Mouse (Mus musculus) gastrocnemius, postnatal 25 days (tissue): ENCODE measurements at regions not wholly inside any gene's neighbourhood (a gene's known extent, or its start where the extent isn't known, plus 50 kb on each side); places are given as distances from the start of the nearest gene placed in this dataset.

Experiments
- DNase-seq: peaks from one replicate; pipeline ENCODE4 v3.0.0; 2022

DNA sequence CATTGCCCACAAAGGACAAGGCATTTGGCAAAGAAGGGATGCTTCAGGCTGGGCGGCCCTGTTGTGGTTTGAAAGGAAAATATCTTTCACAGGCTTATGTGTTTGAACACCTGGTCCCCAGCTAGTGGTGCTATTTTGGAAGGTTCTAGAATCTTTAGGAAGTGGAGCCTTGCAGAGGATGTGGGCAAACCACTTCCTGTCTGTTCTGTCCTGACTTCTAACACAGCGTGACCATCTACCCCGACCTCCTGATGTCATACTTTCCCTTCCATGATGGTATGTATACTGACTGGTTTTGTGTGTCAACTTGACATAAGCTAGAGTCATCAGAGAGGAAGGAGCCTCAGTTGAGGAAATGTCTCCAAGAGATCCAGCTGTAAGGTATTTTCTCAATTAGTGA, 97.2 kb upstream of the Cops8 start:
- no peak for DNase-seq

DNA sequence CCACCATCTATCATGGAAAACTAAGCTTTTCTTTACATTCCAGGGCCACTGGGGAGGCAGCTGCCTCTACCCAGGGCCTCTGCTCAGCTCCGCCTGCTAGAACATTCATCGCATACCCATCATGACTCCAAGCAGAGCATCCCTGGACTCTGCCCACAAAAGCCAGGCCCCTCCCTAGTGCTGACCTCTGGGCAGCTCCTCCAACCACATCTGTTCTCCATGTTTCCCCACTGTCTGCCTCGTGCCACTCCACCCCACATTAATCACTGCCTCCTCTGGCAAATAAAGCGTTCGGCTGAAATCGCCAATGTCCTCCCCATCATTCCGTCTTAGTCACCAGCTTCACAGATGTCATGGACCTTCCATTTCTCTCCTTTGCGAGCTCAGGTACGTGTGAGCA, 96.2 kb upstream of the Cops8 start:
- peak; percentile 68 for DNase-seq

DNA sequence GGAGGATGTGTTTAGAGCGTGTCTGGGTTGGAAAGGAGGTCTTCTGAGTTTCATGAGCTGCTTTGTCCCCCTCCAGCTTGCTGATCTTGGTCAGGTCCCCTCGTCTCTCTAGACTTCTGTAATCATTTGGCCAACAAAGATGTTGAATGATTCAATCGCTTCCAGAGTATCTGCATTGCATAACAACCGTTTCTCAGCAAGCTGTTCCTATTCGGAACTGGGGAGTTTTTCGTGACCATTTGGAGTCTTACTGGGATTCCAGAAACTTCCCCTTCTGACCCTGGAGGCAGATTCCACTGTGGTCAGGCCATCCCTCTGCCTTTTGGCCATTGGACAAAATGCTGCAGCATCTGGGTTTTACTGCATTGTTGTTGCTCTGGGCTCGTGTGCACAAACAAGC, 93.4 kb upstream of the Cops8 start:
- peak; percentile 59 for DNase-seq

DNA sequence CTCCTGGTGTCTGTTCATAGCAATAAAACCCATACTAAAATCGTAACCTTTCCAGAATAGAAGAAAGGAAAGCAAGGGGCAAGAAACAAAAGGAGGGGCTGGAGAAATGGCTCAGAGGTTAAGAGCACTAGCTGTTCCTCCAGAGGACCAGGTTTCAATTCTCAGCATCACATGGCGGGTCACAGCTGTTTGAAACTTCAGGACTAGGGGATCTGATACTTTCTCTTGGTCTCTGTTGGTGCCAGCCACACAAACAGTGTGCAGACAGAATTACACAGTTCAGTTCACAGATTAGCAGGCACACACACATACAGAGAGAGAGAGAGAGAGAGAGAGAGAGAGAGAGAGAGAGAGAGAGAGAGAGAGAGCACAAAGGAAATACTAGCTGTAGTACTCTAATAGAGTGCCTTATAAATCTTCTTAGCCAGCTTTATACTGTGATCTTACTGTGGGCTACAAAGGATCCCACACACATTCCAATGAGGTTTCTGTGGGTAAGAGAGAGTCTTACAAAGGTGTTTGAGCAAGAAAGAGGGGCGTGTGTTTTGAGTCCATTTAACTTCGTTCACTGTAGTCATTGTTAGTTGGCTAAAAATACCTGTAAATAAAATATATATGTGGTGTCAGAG, 89.2 kb upstream of the Cops8 start:
- DNase-seq: no peak

- DNase-seq: no peak
Observed at GRCm38 (mm10) chr1:90514176-90514575, 88.6 kb upstream of the Cops8 start.

- DNase-seq: no peak
Observed at GRCm38 (mm10) chr1:90518584-90519265, 84.1 kb upstream of the Cops8 start.

DNA sequence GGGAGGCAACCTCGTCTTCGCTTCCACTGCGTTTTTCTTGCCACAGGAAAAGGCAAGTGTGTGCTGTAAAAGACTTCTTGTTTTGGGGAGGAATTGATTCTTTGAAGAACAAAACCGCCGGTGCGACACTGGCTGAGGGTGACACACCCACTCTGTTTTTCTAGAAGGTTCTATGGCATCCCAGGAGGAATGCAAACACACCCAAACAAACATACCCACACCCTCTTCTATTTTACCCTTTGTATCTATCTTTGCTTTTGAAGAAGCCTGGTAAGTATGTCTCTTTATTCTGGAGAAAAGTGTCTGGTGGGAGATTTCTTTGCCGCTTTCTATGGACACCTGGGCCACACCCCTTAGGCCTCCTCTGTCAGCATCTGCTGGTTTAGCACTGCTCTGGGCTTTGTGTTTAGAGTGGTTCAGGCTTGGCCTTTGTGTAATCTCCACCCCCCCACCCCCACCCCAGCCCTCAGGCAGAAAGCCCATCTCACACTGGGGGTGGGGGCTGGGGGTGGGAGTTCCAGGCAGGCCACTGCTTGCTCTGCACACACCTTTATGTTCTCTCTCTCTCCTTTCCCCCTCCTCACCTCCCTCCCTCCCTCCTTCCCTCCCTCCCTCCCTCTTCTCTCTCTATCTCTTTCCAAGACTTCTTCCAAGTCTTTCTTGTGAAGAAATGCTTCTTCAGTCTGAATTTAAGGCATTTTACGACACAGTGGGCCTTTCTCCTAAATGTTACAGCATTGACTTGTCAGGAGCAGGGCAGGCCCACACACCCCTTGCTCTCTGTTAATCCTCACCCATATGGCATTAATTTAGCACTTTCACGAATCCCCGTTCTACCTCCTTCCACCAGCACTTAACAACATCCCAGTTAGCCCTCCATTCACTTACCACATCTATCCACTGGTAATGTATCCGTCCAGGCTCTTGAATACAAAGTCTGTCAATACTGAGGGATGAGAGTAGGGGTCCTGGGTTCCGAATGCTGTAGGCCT, 83.2 kb upstream of the Cops8 start:
- no peak for DNase-seq

DNA sequence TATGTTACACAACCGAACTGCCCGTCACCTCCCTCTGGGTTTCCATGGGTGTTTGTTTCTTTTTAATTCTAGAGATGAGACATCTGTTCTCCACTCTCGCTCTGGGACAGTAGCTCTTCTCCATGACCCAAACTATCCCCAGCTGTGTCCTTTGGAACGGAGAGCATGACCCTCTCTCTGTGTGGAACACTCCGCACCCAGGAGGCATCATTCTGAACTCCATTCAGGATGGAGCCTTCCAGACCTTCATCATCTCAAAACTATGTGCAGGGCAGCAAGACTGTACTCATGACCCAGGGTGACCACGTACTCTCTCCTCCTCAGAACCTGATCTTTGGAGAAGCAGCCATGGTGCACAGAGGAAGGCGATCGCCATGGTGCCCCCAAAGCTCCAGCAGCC, 80.5 kb upstream of the Cops8 start:
- peak; percentile 79 for DNase-seq

DNA sequence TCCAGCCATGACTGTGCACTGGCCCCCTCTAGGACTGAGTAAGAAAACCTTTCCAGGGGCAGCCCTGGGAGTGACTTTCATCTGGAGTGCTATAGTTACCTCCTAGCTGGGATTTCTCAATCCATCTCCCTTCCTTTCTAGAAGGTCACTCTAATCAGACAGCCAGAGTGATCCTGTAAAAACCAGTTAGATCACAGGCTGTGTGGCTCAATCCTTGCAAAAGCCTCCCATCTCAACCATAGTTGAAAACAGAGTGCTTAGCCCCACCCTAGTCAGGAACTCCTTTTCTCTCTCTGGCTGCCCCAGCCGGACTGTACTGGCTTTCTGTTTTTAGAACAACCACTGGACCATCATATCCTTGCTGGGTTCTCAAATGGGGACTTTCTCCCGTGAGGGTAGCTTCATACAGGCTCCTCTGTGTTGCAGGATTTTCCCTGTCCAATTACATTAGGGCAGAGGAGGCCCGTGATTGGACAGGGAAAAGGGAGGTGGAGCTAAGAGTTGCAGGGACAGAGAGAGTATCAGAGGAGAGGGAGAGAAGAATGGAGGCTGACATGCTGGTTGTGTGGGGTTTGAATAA, 78.0 kb upstream of the Cops8 start:
- no peak for DNase-seq

DNA sequence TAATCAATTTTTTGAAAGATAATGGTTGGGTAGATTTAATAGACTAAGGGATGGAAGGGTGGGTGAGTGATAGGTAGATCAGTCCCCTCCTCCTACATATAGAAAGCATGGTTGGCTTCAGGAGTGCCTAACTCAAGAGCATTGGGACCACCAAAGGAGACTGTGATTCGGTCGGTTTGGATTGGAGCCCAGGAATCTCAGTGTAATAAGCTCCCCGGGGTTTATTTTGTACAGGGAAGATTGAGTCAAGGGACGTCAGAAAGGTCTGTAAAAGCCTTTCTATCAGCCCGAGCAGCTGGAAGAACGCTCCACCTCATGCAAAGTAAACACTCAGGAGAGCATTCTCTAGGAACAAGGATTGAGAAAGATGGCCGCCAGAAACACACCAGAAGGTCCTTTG, 76.5 kb upstream of the Cops8 start:
- no peak for DNase-seq

- no peak for DNase-seq
Observed at GRCm38 (mm10) chr1:90527947-90528717, 74.6 kb upstream of the Cops8 start.

GRCm38 (mm10) chr1:90533481-90533880, 69.3 kb upstream of the Cops8 start:
- DNase-seq: no peak

DNA sequence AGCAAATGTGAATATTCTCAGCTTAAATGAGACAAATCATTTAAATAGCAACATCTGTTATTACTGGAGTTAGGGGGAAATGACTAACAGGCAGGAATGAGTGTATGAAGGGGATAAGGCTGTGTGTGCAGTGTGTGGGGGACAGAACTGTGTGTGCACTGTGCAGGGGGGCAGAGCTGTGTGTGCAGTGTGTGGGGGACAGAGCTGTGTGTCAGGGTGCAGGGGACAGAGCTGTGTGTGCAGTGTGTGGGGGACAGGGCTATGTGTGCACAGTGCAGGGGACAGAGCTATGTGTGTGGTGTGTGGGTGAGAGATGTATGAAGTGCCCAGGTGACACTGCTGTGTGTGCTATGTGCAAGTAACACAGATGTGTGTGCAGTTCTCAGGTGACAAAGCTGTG, 66.7 kb upstream of the Cops8 start:
- no peak for DNase-seq

DNA sequence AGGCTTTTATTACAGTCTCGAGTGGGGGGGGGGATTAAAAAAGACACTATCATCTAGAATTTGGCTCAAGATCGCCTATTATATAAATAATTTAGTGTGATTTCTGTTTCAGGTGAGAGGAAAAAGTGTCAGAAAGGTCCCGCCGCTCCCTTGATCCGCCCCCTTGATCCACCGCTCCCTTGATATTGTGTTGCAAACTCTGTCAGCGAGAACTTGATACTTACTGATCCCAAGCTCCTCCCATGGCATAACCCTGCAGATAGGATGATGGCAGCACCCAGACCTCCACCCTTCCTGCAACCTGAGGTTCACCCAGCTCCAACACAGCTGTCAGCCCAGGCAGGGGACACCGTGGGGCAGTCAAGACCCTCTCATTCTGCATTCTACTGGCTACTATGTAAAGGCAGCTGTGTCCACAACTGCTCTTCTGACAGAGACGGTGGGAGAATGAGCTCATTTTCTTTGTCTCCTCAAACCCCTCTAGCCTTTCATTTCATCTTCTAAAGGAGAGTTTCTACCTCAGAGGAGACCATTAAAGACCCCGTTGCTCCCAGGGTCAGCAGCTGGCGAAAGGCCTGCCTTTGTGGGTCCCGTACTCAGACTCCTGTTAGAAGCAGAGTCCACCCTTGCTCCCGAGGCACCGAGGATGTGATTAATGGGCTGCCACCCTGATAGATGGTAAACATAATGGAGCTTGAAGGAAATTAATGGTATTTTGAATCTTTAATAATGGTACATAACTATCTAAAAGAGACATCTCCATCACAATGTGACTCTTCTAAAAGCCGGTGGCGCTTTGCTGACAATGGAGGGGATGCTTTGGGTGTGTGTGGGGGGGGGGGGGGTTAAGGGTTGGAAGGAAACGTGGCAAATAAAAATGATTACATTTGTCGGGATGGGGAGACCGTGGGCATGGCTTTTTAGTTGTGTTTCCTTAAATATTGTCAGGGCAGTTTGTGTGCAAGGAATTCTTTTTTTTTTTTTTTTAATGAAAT, 58.7 kb upstream of the Cops8 start:
- DNase-seq: no peak

GRCm38 (mm10) chr1:90544821-90545536, 57.8 kb upstream of the Cops8 start:
- DNase-seq: no peak

DNA sequence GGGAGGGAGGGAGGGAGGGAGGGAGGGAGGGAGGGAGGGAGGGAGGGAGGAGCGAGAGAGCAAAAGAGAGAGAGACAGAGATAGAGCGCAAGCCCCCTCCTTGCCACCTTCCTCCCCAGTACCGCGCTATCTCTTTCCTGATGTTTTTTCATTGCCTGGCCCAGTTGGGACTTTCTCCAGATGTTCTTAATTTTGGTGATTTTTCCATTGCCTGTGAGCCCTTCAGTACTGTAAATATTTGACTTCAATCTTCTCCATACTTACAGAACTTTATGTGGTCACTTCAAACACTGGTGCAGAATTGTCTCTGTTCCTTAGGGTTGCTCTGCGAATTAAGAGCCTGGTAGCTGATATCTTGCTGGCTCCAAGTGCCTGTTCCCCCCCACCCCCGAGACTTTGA, 50.1 kb upstream of the Cops8 start:
- DNase-seq: no peak
